Mouse (Mus musculus) frontal cortex, adult 2 months (tissue): ENCODE data around the gene Ptprk. TPM values are rescaled to one million over a fixed set of nuclear protein-coding genes. Genes with fewer than 3 reads are reported as not detected.

ENCODE experiments used
- DNase-seq, 2 experiments: peaks; one replicate each; pipeline ENCODE4 v3.0.0; 2022; ENCODE audit warnings: low spot score in 1 of 2; ENCODE audit errors: extremely low spot score in 1 of 2
- polyA plus RNA-seq: library from polyadenylated mRNA; depleted of rRNA; stranded (reverse); fragments of >200 nt; gene quantifications from 2 replicates; pipeline ENCODE4 v1.2.3, GENCODE M21; 2012; rRNA removed

The Ptprk gene
- polyA plus RNA-seq: 51.1 and 52.1 TPM in 2 replicates

DNA sequence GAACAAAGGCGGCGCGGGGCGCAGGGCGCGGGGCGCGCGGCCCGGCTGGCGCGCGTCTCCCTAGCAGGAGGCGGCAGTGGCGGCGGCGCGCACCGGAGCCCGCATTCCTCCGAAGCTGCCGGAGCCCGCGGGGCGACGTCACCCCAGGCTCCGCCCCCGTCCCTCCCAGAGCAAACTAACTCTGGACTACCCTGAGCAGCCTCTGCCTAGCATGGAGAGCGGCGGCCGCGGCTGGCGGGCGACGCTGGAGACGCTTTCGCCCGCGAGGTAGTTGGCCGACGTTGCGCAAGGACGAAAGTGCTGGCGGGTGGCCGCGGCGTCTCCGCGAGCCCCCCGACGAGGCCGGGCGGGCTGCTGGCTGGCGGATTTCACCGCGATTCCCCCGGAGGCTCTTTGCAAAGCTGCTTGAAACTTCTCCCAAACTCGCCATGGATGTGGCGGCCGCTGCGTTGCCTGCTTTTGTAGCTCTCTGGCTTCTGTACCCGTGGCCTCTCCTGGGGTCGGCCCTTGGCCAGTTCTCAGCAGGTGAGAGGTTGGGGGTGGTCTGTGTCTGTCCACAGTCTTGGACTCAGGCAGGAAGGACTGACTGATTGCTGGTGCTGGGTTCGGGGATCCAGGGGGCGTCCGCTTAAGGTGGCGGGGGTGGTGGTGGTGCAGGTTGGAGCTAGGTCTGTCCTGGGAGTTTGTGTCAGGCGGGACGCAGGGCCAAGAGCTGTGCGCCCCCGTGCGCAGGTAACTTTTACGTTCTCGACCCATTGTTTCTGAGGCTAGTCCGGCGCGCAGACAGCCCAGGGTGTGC is at the start of gene Ptprk:
TSS of gene Ptprk (plus strand) at position 168 of the 799 bp plus-strand sequence.
- DNase-seq: peak; percentile 76 to 92

DNA sequence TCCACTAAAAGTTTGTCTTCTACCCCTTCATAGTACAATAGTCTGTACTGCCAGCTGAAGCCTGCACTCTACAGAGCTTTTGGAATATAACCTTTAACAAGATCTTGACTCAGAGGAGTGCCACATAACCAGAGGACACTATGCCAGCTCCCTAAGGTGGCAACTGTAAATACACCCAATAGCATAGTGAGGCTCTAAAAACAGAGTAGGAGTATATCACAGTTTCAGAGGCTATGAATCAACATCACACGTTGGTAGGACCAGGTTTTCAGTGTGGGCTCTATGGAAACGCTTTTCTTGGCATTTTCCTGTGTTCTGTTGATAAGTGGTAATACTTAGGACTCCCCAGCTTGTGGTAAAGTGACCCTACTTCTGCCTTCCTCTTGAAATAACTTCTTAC is 46.8 kb upstream of the Ptprk start:
- peak; percentile 11 to 31 for DNase-seq

DNA sequence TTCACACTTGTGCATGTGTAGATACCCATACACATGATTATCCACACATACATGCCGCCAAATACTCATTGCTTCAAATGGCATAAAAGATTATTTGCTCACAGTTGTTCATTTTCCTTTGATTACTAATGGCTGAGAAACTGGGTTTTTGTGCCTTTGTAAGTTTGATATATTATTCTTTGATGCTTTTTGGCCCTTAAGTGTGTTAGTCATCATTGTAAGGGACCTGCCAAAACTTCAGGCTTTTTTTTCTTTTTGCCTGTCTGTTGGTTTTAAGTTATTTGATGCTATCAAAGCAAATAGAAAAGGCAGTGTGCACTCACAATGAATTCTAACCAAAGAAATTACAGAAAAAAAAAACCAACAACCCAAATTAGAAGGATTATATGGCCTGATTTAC is 38.2 kb upstream of the Ptprk start:
- no peak for DNase-seq

DNA sequence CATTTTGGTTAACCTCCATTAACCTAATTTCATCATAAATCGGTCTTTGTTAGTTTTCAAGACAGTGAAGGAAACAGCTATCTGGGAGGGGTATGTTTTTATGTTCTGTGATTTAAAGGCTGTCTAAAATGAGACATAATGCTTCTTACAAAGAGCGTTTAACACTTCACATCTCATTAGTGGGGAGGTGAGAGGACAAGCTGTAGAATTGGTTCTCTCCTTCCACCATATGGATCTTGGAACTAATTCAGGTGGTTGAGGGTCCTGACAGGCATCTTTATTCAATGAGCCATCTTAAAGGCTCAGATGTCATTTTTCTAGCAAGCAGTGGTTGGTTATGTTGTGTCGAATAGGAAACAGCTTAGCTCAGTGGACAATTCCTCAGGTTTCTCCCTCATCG is 19.9 kb upstream of the Ptprk start:
- DNase-seq: no peak

DNA sequence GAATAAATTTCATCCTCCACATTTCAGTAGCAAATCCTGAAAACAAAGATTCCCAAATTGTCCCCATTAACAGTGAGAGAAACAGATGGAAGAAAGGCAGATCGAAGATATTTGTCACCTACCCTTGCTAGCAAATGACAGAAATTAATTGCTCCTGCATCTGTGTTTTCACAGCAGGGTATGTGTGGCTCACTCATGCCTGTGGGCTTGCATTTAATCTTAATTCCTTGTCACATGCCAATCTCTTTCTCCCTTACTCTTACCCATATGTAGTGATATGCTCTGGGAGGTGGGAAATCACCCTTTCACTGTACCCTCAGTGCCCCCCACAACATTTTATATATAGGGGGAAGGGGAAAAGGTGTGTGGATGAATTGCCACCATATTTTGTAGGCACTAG is 15.4 kb upstream of the Ptprk start:
- DNase-seq: no peak

DNA sequence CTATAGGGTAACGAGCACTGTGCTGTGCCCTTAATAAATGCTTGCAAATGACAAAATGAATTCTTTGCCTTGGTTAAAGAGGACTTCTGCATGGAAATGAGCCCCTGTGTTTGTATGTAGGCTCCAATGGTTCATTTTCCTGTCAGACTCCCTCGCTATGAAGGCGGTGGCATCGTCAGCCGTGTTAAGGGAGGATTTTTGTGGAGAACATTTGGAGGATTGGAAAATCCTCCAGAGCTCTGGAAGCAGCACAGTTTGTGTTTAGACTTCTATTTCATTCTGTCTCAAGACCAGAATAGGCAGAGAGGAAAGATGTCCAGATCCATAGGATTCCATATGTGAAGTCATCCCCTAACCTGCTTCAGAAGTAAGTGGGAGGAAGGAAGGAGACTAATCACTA is 6.6 kb upstream of the Ptprk start:
- peak in 1 of 2 experiments; percentile 66 for DNase-seq

DNA sequence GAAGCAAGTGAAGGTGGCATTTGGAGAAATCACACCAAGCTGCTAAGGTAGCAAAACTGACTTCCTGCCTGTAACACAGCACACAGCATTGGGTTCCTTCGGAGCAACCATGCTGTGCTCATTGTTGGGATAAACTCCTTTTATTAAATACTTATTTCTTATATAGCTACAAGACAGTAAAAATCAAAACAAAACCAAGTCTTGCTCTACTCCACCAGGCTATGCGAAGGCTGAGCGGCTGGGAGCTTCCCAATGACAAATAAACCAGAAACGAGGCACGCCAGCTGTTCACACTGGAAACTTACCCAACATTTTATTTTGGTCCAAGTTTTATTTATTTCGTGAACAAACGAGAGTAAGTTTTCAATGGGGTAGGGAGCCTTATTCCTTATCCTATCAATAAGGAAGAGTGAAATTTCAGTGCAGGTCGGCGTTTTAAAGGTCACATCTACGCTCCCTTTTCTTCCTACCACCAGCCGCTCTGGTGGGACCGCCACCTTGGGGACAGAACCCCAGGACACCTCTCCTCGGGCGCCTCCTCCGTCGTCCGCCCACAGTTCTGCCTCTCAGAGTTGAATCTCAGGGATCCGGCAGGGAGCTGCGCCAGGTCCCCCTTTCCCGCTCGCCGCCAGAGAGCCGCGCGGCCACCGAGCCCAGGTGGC is 498 bp upstream of the Ptprk start:
- peak in 1 of 2 experiments; percentile 72 for DNase-seq

DNA sequence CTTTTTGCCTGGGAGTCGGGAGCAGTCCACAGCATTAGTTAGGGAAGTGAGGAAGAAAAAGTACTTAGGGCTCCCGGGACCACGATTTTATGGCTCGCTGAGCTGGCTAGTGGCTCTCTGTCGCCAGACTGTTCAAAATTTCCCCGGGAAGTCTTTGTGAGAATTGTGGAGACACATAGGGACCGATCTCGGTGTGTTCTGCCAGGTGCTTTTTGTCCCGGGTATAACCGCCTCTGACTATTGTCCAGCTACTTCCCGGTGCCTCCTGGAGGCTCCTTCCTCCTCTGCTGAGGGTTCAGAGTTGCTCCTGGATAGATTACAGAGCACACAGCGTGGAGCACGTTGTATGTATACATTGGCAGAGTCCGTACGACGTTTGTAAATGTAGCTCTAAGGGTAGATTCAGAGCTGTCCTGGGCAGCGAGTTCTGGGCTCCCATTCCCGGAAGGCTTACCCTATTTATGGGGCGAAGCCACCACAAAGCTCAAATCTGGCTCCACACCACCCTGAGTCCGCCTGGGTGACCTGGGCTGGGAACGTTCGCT is 943 bp downstream of the Ptprk start:
- DNase-seq: no peak

DNA sequence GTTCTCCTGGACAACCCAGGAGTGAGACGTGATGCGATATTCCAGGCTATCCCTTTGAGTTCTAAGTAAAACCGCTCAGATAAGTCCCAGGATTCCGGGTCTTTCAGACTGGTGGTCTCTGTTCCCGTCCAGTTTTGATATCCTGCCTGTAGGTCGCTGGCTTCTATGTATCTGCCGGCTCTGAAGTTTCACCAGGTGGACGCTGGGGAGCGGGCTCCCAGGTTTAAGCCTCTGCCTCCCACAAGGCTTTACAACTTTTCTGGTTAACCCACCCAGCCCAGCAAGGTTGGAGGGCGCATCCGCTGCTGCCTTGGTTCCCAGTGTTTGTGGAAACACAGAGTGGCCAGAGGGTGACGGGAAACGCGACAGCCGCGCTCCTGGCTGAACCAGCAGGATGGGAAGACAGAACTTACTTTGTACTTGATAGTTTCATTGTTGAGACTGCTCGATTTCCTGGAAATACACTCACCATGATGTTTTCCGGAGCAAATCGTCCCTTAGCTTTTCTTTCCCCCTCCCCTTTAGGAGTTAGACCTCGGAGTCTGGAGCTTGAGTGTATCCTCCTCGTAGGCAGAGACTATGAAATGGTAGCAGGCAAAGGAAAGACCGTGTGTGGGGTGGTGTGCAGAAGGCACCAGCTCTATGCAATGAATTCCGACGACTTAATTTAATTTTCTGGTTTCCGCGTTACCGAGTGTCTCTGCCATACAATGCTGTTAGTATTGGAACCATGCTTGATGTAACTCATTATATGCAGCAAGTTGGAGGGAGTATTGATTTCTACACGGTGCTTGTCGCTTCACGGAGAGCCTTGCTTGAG is 1.6 kb downstream of the Ptprk start:
- no peak for DNase-seq

DNA sequence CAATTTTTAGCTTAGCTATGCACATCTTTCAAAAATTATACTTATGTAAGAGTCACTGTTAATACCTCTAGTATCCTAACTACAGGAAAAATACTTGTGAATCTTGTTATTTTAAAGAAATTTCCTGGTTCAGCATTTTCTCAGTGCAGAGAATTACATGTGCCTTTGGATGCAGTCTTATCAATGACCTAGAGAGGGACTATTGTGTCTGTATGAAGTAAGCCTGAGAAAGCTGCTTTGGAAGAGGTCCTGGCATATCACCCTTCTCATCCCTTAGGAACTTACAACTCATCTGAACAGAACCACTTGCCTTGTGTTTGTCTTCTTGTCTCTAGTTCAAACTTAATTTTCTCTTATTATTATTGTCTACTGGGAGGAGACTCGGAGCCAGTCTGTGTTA is 3.6 kb downstream of the Ptprk start:
- DNase-seq: no peak

DNA sequence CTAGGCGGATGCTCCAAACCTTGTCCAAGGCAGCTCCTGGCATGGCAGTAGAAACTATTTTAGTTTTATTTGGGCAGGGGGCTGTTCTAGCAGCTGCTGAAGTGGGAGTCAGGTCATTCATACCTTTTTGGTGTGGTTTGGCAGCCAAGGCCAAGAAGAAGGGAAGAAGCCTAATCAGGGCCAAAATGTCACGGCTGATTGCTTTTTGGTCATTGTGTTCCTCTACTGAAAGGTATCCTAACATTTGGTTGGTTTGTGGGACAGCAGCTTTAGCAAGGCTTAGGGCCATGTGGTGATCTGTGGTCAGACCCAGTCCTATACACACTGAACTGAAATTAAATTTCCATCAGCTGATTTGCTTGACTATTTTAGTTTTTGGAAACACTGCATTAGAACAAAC is 6.6 kb downstream of the Ptprk start:
- DNase-seq: no peak

DNA sequence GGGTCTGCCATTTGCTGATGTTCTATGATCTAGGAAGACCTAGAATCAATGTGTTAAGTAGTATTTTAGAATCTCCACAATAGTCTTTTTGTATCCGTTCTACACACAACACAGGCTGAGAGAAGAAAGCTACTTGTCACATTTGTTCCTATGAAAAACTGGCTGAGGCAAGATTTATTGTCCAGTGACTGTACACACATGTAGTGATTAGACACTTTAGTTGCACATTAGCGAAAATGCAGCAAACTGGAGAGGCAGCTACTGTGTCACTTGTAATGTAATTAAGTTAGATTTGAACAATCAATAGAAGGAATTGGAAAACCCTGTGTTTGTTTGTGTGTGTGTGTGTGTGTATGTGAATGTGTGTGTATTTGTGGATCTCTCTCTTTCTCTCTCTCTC is 8.6 kb downstream of the Ptprk start:
- no peak for DNase-seq

DNA sequence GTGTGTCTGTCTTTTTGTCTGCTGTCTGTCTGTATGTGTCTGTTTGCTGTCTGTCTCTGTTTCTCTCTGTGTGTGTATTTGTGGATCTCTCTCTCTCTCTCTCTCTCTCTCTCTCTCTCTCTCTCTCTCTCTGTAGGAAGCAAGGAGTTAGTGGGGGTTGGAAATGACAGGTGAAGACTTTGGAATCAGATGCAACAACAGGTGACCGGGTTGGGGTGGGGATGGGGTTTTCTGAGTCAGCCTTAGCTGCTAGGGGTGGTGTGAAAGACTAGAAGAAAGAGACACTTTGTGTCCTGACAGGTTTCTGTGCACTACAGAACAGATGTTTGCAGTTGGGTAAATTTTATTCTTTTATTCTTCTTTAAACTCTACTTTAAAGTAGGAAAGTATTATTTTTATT is 9.0 kb downstream of the Ptprk start:
- DNase-seq: no peak

DNA sequence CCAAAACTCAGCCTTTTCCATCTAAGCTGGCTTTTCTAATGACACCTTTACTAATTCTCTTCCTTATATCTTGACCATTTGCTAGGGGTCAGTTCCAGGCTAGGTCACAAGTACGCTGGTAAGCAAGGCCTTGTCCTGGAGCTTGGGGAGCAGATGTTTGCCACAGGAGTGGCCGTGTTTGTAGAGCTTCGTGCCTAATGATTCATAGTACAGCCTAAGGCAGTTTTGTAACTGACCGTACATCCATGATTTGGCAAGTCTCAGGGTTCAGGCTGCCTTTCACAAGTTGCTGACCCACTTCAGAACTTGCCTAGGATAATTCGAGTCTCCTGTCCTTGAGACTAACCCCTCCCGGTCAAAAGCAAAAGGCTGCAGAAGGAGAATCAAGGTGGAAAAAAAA is 12.7 kb downstream of the Ptprk start:
- no peak for DNase-seq

DNA sequence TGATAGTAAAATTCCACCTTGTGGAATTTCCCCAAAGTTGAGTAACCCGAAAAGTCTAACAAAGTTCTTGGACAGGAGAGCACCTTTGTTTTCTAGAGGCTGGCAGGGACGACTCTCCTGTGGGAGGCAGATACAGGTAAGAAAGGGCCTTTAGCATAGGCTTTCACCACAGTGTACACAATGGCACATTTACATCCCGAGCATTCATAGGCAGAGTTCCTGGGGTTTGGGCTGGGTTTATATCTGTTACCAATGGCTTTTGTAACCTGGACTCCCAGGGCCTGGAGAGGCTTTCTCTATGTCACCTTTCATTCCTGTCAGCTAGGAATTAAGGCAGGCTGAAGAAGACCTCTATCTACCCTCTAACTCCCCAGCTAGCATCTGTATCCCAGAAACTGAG is 13.1 kb downstream of the Ptprk start:
- DNase-seq: no peak

DNA sequence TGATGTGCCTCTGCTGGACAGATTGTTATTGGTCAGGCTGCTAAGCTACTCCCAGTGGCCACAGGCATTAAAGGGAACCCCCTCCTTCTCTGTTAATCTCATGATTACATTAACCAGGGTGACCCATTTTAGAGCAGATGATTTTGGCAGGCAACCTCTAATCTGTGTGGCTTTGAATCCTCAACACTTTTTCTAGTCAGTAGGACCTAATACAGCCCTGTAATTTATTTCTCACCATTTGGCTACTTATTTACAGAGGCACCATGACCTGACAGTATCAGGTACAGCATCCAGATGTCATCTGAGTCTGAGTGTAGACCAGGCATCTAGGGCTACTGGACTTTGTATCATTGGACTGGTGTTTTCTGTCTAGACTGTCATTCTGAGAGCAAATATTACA is 21.4 kb downstream of the Ptprk start:
- no peak for DNase-seq

DNA sequence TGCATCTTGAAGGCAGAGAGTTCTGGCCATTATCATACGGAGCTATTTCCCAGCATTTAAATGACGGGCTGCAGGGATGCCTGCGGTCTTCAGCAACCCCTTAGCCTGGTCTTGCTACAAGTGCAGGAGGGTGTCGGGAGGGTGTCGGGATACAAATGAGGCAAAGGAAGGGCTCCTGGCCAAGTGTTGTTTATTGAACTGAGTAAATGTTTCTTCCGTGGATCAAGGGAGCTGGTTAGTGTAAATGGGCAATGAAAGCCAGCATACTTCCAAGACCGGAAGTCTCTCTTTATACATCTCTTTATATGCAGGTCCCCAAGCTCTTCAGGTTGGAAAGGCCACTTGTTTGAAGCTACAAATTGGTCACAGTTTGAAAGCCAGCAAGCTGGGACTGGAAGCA is 23.0 kb downstream of the Ptprk start:
- no peak for DNase-seq

DNA sequence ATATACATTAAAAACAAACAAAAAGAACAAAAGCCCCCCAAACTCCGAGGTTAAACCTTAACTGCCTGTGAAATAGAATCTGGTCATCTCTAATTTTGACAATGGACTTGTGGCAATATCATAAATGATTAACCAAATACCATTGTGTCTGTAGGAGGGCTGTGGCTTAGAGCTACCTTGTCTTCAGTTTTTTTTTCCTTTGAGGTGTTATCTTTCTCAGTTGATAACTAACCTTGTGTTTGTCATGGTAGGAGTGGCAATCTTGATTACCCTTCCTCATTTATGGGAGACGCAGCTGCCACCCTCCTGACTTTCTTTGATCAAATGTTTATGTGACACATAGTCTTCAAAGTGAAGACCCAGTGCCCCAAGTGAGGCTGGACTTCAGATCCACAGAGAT is 24.3 kb downstream of the Ptprk start:
- DNase-seq: no peak

DNA sequence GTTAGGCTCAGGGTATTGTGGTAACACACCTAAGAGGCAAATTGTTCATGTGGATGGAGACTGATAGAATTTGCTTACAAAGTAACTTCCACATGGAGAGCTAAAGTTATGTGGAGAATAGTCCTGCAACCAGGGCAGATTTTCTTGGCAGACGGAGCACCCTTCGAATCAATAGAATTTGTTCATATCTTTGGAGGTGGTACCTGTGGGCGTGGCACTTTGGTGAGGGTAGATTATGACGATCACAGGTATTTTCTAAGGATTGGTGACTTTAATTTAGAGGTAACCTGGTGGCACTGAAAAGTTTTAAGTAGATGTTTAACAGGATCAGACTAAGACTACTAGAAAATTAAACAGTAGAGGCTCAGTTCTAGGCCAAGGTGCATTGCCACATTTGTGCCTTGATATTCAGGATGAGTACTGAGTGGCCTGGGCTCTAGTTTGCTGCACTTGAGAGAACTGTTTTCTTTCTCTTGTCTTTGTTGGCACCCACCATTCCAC is 28.8 kb downstream of the Ptprk start:
- no peak for DNase-seq

DNA sequence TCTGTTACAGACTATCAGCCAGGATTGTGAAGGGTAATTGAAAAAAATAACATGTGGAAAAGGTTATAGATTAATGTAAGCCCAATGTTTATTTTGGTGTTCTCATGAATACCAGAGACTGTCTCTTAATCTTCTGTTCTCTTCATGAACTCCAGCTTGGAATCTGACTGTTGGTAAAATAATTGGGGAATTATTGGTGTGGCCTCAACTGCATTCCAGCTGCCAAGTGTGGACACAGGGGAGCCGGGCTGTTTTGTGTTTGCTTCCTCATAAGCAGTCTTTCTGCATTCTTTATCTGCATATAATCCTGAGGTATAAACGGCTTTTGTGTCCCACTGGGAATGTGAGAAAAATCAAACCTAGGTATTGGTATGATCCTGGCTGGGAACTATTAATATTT is 29.3 kb downstream of the Ptprk start:
- no peak for DNase-seq

DNA sequence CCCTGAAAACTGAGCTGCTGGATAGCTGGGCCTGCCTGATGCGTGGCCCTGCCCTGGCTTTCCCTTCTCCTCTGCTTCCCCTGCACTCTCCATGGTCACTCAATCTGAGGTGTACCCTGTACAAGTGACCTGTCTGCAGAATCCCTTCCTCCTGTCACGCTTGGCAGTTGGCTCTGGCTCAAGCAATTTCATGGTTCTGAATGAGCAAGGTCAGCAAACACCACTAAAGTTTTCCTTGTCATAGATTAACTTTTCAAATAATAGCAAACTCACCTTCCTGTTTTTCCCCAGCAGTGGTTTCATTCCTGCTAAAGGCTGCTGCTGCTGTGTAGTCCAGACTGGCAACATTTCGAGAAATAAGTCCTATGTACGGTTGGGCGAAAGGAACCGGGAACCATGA is 30.6 kb downstream of the Ptprk start:
- DNase-seq: no peak
